Mouse (Mus musculus): Measurements from ENCODE around the gene Marc1.

Marc1 gene

GRCm38 (mm10) chr1:184810780-184811575 lies at the start of gene Marc1:
Marc1 (minus strand) TSS chr1:184811313.
- no peak for DNase-seq (ENCODE audit: low spot score)

GRCm38 (mm10) chr1:184860276-184860675 lies 49.2 kb upstream of the Marc1 start:
- no peak for DNase-seq (ENCODE audit: low spot score)

- DNase-seq (ENCODE audit: low spot score), result no peak
These were observed 47.1 kb upstream of the Marc1 start for GRCm38 (mm10) chr1:184858253-184858652.

GRCm38 (mm10) chr1:184857216-184857615 lies 46.1 kb upstream of the Marc1 start:
- no peak for DNase-seq (ENCODE audit: low spot score)

GRCm38 (mm10) chr1:184853922-184854321 lies 42.8 kb upstream of the Marc1 start:
- no peak for DNase-seq (ENCODE audit: low spot score)

GRCm38 (mm10) chr1:184853339-184853738 lies 42.2 kb upstream of the Marc1 start:
- DNase-seq (ENCODE audit: low spot score), result peak; percentile 65

GRCm38 (mm10) chr1:184851741-184852618 lies 40.9 kb upstream of the Marc1 start:
- peak; percentile 88 for DNase-seq (ENCODE audit: low spot score)

- DNase-seq (ENCODE audit: low spot score), result no peak
These were observed 40.1 kb upstream of the Marc1 start for GRCm38 (mm10) chr1:184851166-184851565.

GRCm38 (mm10) chr1:184846973-184847372 lies 35.9 kb upstream of the Marc1 start:
- DNase-seq (ENCODE audit: low spot score), result no peak

- DNase-seq (ENCODE audit: low spot score), result no peak
These were observed 35.1 kb upstream of the Marc1 start, which contains the start of gene Marc2 for GRCm38 (mm10) chr1:184846092-184846750. Marc2 (minus strand) TSS chr1:184846451.

- DNase-seq (ENCODE audit: low spot score), result peak; percentile 85
These were observed 34.3 kb upstream of the Marc1 start for GRCm38 (mm10) chr1:184845111-184846071.

- no peak for DNase-seq (ENCODE audit: low spot score)
These were observed 33.4 kb upstream of the Marc1 start for GRCm38 (mm10) chr1:184844326-184845066.

GRCm38 (mm10) chr1:184837649-184838048 lies 26.5 kb upstream of the Marc1 start:
- no peak for DNase-seq (ENCODE audit: low spot score)

GRCm38 (mm10) chr1:184836350-184836749 lies 25.2 kb upstream of the Marc1 start:
- no peak for DNase-seq (ENCODE audit: low spot score)

GRCm38 (mm10) chr1:184833499-184833898 lies 22.4 kb upstream of the Marc1 start:
- no peak for DNase-seq (ENCODE audit: low spot score)

- no peak for DNase-seq (ENCODE audit: low spot score)
These were observed 21.1 kb upstream of the Marc1 start for GRCm38 (mm10) chr1:184832211-184832610.

- no peak for DNase-seq (ENCODE audit: low spot score)
These were observed 18.8 kb upstream of the Marc1 start for GRCm38 (mm10) chr1:184829897-184830296.

GRCm38 (mm10) chr1:184827175-184827701 lies 16.1 kb upstream of the Marc1 start:
- no peak for DNase-seq (ENCODE audit: low spot score)

GRCm38 (mm10) chr1:184825093-184825492 lies 14.0 kb upstream of the Marc1 start:
- DNase-seq (ENCODE audit: low spot score), result no peak

GRCm38 (mm10) chr1:184824439-184824851 lies 13.3 kb upstream of the Marc1 start:
- DNase-seq (ENCODE audit: low spot score), result peak; percentile 90
